16 mouse cellular contexts compared by ENCODE assay signal in genomic region chr13:108322466-108322865, GRCm38 (mm10).
"Had no signal": no experiment of that assay in that cellular context is flagged by ENCODE, and none has a peak within 500 bp of the region (broad histone marks: within the 10 kb centered on the region; RNA-seq: fewer than 3 reads in every experiment).

No protein-coding gene starts in this region.

- H3K27ac ChIP-seq: neural tube, embryonic 13.5 days; neural tube, embryonic 15.5 days; stomach, embryonic 15.5 days; stomach, postnatal 0 days had no signal

- H3K4me1 ChIP-seq: neural tube, embryonic 13.5 days; neural tube, embryonic 15.5 days; stomach, embryonic 15.5 days had no signal

- H3K36me3 ChIP-seq: neural tube, embryonic 13.5 days; neural tube, embryonic 15.5 days had no signal

- DNase-seq: retina, postnatal 1 day; right cerebral cortex, adult 18-20 months; right cerebral cortex, postnatal 14 days; right cerebral cortex, postnatal 25 days; right cerebral cortex, postnatal 4 days; spleen, adult 18-20 months; thymus, adult 18-20 months; thymus, adult 2 months; thymus, postnatal 14 days; thymus, postnatal 25 days; thymus, postnatal 36 days; thymus, postnatal 4 days had no signal

- H3K27me3 ChIP-seq: neural tube, embryonic 13.5 days; neural tube, embryonic 15.5 days; stomach, embryonic 15.5 days had no signal

- H3K9me3 ChIP-seq: neural tube, embryonic 13.5 days; neural tube, embryonic 15.5 days; stomach, embryonic 15.5 days had no signal

- H3K4me3 ChIP-seq: neural tube, embryonic 13.5 days; neural tube, embryonic 15.5 days; stomach, embryonic 15.5 days had no signal
